Mouse (Mus musculus) forebrain, postnatal 0 days (tissue): Measurements from ENCODE around the gene Pip4p1. TPM values are rescaled to one million over a fixed set of nuclear protein-coding genes. Genes with fewer than 3 reads are reported as not detected.
"Not testable (repeated sequence)": the region's sequence is repeated elsewhere in the genome, so short reads cannot be mapped to it uniquely, and the experiment has no call there.

ENCODE experiments used
- ATAC-seq: fragments of 200-750 bp; cut with Nextera tagmentation; 2 replicates; pipeline ENCODE4 v1.8.0; 2017; ENCODE audit warnings: mild to moderate bottlenecking, moderate library complexity
- DNase-seq: peaks from one replicate; pipeline ENCODE4 v3.0.0-alpha.2; 2015
- H3K27ac ChIP-seq: fragments of 300-500 bp; sonication (generic); 2 replicates; pipeline ENCODE4 v1.5.1; 2014; ENCODE audit warnings: low read depth, mild to moderate bottlenecking, antibody characterized with exemption, low read length, moderate library complexity, mixed read lengths
- H3K27me3 ChIP-seq: fragments of 300-500 bp; sonication (generic); 2 replicates; pipeline ENCODE4 v1.6.1; 2014; ENCODE audit warnings: mild to moderate bottlenecking, low read length, mixed read lengths; ENCODE audit not compliant: insufficient read depth
- H3K36me3 ChIP-seq: fragments of 300-500 bp; sonication (generic); 2 replicates; pipeline ENCODE4 v1.6.1; 2014; ENCODE audit warnings: mild to moderate bottlenecking, moderate library complexity; ENCODE audit not compliant: insufficient read depth
- H3K4me1 ChIP-seq: fragments of 300-500 bp; sonication (generic); 2 replicates; pipeline ENCODE4 v1.6.1; 2014; ENCODE audit warnings: antibody characterized with exemption; ENCODE audit not compliant: insufficient read depth
- H3K4me2 ChIP-seq: fragments of 300-500 bp; sonication (generic); 2 replicates; pipeline ENCODE4 v1.6.1; 2014; ENCODE audit warnings: low read depth, mild to moderate bottlenecking, moderate library complexity
- H3K4me3 ChIP-seq: fragments of 300-500 bp; sonication (generic); 2 replicates; pipeline ENCODE4 v1.5.1; 2014; ENCODE audit warnings: low read depth, low read length, mixed read lengths
- H3K9ac ChIP-seq: fragments of 300-500 bp; sonication (generic); 2 replicates; pipeline ENCODE4 v1.6.1; 2014; ENCODE audit warnings: mild to moderate bottlenecking
- H3K9me3 ChIP-seq: fragments of 300-500 bp; sonication (generic); 2 replicates; pipeline ENCODE4 v1.6.1; 2016; ENCODE audit warnings: low read length
- CTCF ChIP-seq: sonication (generic); IDR thresholded peaks from 2 replicates; pipeline ENCODE4 v1.5.1; 2016; ENCODE audit warnings: antibody characterized with exemption, control low read depth, low read depth
- WGBS: fragments of 180-500 bp; shearing (Covaris S2); extraction: QIAGEN DNeasy Blood & Tissue Kit; methylation state at CpG from one replicate; pipeline ENCODE4 v1.1.7; 2014; 5-methylcytosine and 5-hydroxymethylcytosine counted together
- polyA plus RNA-seq: library from polyadenylated mRNA; unstranded; fragments of >200 nt; fragmentation: Nextera tagmentation; extraction: Ambion mirVana; gene quantifications from 2 replicates; pipeline ENCODE4 v1.2.1, GENCODE M21; 2015
- total RNA-seq: library from RNA; depleted of rRNA; stranded (reverse); fragments of >200 nt; gene quantifications from 2 replicates; pipeline ENCODE4 v1.2.3, GENCODE M21; 2014; rRNA removed

The Pip4p1 gene
- 54.8 and 61.9 TPM in 2 replicates for total RNA-seq
- polyA plus RNA-seq, result 97.2 and 103 TPM in 2 replicates

DNA sequence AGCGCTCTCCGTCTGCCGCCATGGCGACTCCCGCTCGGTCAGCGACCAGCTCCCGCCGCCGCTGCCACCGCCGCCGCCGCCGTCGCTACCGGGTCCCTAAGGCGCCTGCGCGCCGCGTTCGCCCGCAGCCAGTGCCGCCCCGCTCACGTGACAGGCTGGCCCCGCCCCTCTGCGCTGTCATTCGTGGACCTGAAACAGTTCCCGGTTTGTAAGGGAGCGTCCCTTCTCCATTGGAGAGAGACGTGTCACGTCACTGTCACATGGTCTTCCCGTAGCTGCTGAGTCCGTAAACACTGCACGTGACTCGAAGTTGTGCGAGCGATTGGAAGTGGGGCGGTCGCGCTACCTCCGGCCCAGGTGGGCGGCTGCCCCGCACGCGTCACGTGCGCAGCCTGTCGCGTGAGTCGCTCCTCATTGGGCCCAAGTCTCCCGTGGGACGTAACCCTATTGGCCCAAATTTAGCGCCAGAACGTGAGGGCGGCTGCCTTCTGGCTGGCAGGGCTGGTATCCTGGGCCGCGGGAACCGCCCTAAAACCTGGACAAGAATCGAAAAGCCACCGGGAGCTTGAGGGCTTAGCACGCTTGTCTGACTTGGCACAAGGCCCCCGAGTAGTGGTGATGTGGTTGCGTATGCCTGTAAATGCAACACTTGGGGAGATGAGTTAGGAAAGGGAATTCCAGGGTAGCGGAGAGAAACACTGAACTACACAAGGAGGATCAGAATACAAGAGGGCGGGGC, at the start of gene Pip4p1, which contains the start of gene Pnp:
TSS of gene Pip4p1 (minus strand) at position 103 of the 739 bp plus-strand sequence.
TSS of gene Pnp (plus strand) at position 329 of the 739 bp plus-strand sequence.
- DNase-seq (peak; percentile 99), ATAC-seq (peak; percentile 99)
- Histone ChIP-seq H3K9me3 (no peaks in the 10 kb centered on the region), H3K27ac (peak within 1 kb of the TSS; percentile 90), H3K36me3 (peaks cover 27% of the 10 kb centered on the region), H3K27me3 (no peaks in the 10 kb centered on the region), H3K4me1 (peaks cover 11% of the 10 kb centered on the region), H3K4me2 (peak within 1 kb of the TSS; percentile 62), H3K9ac (peak within 1 kb of the TSS; percentile 86), H3K4me3 (peak within 1 kb of the TSS; percentile 81)
- 2% methylated on average over 68 of the region's 68 CpGs for WGBS
- TF ChIP-seq CTCF, result no peak

DNA sequence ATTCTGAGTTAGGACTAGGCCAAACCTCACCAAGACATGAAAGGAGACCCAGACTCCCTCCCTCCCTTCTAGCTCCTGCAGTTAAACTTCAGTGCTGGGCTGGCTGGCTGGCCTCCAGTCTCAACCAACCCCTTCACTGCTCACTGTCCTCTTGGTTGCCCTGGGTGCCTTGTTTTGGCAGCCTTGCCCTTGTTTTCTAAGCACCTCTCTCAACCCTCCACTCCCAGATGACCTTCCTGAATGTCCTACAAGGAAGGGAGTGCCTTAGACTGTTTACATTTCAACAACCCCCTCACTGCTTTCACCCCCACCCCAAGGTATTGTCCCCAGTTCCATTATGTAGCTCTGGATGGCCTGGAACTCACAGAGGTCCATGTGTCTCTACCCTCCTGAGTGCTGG, 49.0 kb upstream of the Pip4p1 start:
- no peak for TF ChIP-seq CTCF
- Histone ChIP-seq H3K4me1 (no peaks in the 10 kb centered on the region), H3K4me3 (no peak overlapping the region), H3K27me3 (no peaks in the 10 kb centered on the region), H3K4me2 (no peak overlapping the region), H3K36me3 (no peaks in the 10 kb centered on the region), H3K9ac (no peak overlapping the region), H3K27ac (no peak overlapping the region), H3K9me3 (no peaks in the 10 kb centered on the region)
- no peak for ATAC-seq
- DNase-seq, result no peak

DNA sequence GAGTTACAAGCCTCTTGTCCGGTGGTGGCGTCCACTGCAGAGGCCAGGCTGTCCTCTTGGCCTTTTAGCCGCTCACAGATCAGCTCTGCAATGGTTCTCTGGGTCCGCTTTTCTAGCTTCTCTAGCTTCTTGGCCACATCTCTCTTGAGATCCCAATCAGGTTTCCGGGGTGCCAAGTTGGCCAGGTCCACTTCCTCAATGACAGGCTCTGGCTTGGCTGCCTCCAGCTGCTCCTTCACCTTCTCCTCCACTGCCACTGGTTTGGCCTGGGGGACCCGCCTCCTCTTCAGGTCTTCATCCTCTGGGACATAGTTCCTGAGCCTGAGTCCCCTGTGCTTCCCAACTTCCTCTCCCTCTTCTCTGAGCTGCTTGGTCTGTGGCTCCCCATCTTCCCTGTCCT, 47.8 kb upstream of the Pip4p1 start:
- DNase-seq, H3K4me3 ChIP-seq, H3K27me3 ChIP-seq, H3K9ac ChIP-seq, H3K9me3 ChIP-seq, ATAC-seq, H3K27ac ChIP-seq, H3K4me1 ChIP-seq, H3K36me3 ChIP-seq, H3K4me2 ChIP-seq: not testable (repeated sequence)
- WGBS, result 89% methylated on average over 6 of the region's 6 CpGs

DNA sequence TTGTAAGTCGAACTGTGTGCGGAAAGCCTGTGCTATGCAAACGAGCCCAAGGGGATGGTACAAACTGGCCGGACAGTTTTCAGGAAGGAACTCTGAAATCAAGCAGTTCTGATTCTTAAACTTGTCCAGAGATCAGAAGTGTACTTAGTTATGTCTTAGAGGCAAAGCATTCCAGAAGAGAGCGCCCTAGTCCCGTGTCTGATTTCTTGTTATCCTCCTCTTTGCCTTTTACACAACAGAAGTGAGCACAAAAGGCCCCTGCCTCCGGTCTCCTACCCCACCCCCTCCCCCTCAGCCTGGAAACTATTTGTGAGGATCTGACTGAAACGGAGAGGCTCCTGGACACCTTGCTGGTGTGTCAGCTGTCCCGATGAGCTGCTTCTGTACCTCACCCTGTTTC, 46.0 kb upstream of the Pip4p1 start:
- TF ChIP-seq CTCF, result peak; percentile 18; the same call in 1 of the 2 replicates
- no peaks in the 10 kb centered on the region for H3K4me1 ChIP-seq
- peak; percentile 30 for DNase-seq
- no peak overlapping the region for H3K9ac ChIP-seq
- peak; percentile 62; the same call in 1 of the 2 replicates for ATAC-seq
- no peaks in the 10 kb centered on the region for H3K27me3 ChIP-seq
- 8% methylated on average over 9 of the region's 9 CpGs for WGBS
- H3K36me3 ChIP-seq, result no peaks in the 10 kb centered on the region
- H3K4me2 ChIP-seq, result no peak overlapping the region
- no peak overlapping the region for H3K27ac ChIP-seq
- H3K4me3 ChIP-seq, result no peak overlapping the region
- H3K9me3 ChIP-seq, result no peaks in the 10 kb centered on the region

DNA sequence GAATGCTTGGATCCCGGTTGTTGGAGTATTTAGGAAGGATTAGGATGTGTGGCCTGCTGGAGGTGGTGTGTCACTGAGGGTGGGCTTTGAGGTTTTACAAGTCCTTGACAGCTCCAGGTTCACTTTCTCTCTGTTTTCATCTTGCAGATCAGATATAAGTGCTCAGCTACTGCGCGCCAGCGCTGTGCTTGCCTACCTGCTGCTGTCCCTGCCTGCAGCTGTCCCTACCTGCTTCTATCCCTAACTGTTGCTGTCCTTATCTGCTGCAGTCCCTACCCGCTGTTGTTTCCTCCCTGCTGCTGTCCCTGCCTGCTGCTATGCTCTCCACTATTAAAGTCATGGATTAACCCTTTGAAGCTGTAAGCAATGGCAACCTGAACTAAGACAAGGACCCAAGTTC, 44.3 kb upstream of the Pip4p1 start:
- no peaks in the 10 kb centered on the region for H3K27me3 ChIP-seq
- H3K9me3 ChIP-seq, result no peaks in the 10 kb centered on the region
- H3K4me3 ChIP-seq, result no peak overlapping the region
- H3K4me2 ChIP-seq, result no peak overlapping the region
- no peak for DNase-seq
- no peak overlapping the region for H3K27ac ChIP-seq
- WGBS, result 63% methylated on average over 5 of the region's 5 CpGs
- H3K9ac ChIP-seq, result no peak overlapping the region
- H3K36me3 ChIP-seq, result no peaks in the 10 kb centered on the region
- ATAC-seq, result no peak
- H3K4me1 ChIP-seq, result 0 out of 2 replicates have a peak, but pooled peaks cover under 1% of the 10 kb centered on the region
- TF ChIP-seq CTCF, result no peak

DNA sequence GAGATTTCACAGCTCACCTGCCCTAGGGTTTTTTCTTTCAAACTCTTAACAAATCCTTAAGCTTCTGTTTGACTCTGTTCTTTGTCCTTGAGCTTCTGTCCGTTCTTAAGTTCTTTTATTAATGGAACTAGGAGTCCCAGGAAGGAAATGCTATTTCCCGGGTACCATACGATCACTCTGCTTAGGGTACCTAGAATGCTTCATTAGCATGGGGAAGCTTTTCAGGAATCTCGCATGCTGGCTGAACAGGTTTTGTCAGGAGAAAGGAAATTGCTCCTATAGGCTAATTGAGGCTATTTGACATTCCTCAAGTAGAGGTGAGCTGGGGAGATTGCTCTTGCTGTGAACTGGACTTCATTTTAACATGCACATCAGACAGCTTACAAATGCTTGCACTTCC, 43.0 kb upstream of the Pip4p1 start:
- TF ChIP-seq CTCF, result no peak
- ATAC-seq (no peak), DNase-seq (no peak)
- Histone ChIP-seq H3K9me3 (no peaks in the 10 kb centered on the region), H3K4me2 (no peak overlapping the region), H3K9ac (no peak overlapping the region), H3K36me3 (no peaks in the 10 kb centered on the region), H3K4me1 (peaks cover 8% of the 10 kb centered on the region; the same call in 1 of the 2 replicates), H3K27ac (no peak overlapping the region), H3K4me3 (no peak overlapping the region), H3K27me3 (no peaks in the 10 kb centered on the region)
- 21% methylated on average over 4 of the region's 4 CpGs for WGBS

DNA sequence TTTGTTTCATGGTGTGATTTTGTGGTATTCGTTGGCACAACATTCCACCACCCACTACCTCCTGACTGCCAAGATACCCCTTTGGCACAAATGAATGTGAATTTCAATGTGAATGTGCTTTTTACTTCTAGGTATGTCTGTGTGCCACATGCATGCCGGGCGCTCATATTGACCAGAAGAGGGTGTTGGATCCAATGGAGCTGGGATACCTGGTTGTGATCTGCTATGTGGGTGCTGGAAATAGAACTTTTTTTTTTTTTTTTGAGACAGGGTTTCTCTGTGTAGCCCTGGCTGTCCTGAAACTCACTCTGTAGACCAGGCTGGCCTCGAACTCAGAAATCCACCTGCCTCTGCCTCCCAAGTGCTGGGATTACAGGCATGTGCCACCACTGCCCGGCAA, 42.4 kb upstream of the Pip4p1 start:
- not testable (repeated sequence) for H3K27me3 ChIP-seq, ATAC-seq
- 83% methylated on average over 5 of the region's 5 CpGs for WGBS

More for the DNA sequence above, 42.4 kb upstream of the Pip4p1 start:
- not testable (repeated sequence) for H3K4me3 ChIP-seq, H3K9me3 ChIP-seq, H3K36me3 ChIP-seq, H3K27ac ChIP-seq, H3K9ac ChIP-seq, DNase-seq, H3K4me2 ChIP-seq, H3K4me1 ChIP-seq
